Mouse (Mus musculus): ENCODE data around the gene Psmb11.

Gene Psmb11

GRCm38 (mm10) chr14:54621133-54621532 lies at the start of gene Psmb11:
Gene Psmb11 (plus strand): TSS chr14:54621433.
- DNase-seq, result no peak

GRCm38 (mm10) chr14:54572122-54572521 lies 49.1 kb upstream of the Psmb11 start:
- no peak for DNase-seq

- no peak for DNase-seq
Measured at GRCm38 (mm10) chr14:54572790-54573736, 48.2 kb upstream of the Psmb11 start.

GRCm38 (mm10) chr14:54574253-54574652 lies 47.0 kb upstream of the Psmb11 start:
- DNase-seq, result no peak

- DNase-seq, result no peak
Measured at GRCm38 (mm10) chr14:54575031-54575430, 46.2 kb upstream of the Psmb11 start.

- no peak for DNase-seq
Measured at GRCm38 (mm10) chr14:54575631-54576030, 45.6 kb upstream of the Psmb11 start.

GRCm38 (mm10) chr14:54576241-54577088 lies 44.8 kb upstream of the Psmb11 start:
- DNase-seq, result no peak

GRCm38 (mm10) chr14:54577089-54577982 lies 43.9 kb upstream of the Psmb11 start, which contains the start of gene Ajuba:
Gene Ajuba (minus strand): TSS chr14:54577558.
- DNase-seq, result no peak

- no peak for DNase-seq
Measured at GRCm38 (mm10) chr14:54578063-54578462, 43.2 kb upstream of the Psmb11 start.

GRCm38 (mm10) chr14:54579638-54580037 lies 41.6 kb upstream of the Psmb11 start:
- DNase-seq, result no peak

GRCm38 (mm10) chr14:54582536-54582935 lies 38.7 kb upstream of the Psmb11 start:
- no peak for DNase-seq

GRCm38 (mm10) chr14:54583681-54584338 lies 37.4 kb upstream of the Psmb11 start:
- peak; percentile 51 for DNase-seq

- DNase-seq, result no peak
Measured at GRCm38 (mm10) chr14:54591056-54591455, 30.2 kb upstream of the Psmb11 start.

- DNase-seq, result no peak
Measured at GRCm38 (mm10) chr14:54592319-54592934, 28.8 kb upstream of the Psmb11 start.

GRCm38 (mm10) chr14:54594055-54594454 lies 27.2 kb upstream of the Psmb11 start:
- DNase-seq, result no peak

GRCm38 (mm10) chr14:54594631-54595414 lies 26.4 kb upstream of the Psmb11 start:
- DNase-seq, result no peak

- no peak for DNase-seq
Measured at GRCm38 (mm10) chr14:54597084-54597483, 24.1 kb upstream of the Psmb11 start.

GRCm38 (mm10) chr14:54601601-54602000 lies 19.6 kb upstream of the Psmb11 start:
- DNase-seq, result no peak

GRCm38 (mm10) chr14:54602613-54603012 lies 18.6 kb upstream of the Psmb11 start:
- peak; percentile 63 for DNase-seq

- DNase-seq, result peak; percentile 98
Measured at GRCm38 (mm10) chr14:54603038-54603654, 18.1 kb upstream of the Psmb11 start.

All from cerebellum, adult 9-11 months (tissue).